30 mouse cellular contexts compared by ENCODE assay signal in the genomic region with DNA sequence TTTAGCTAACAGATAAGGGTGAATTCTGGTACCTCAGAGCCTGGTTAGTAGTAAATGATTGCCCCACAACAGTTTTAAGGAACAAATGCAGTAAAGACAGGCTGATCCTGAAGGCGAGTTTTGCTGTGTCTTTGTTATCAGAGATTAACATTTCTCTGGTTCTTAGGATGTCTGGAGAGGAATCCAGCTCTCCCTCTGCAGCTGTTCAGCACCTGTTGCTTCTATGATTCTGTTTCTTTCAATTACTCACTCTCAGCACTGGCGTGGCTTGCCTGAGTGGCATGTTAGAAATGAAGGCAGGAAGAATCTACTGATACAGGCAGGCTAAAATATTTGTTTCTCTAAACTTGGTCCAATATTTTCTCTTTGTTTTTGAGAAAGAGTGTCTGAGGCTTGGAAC.
DNase-seq lines count a peak whose midpoint lies in the region; ATAC-seq and TF ChIP-seq lines count a peak whose summit lies in the region.
"Had no signal": no experiment of that assay in that cellular context is flagged by ENCODE, and none has a peak within 500 bp of the region (broad histone marks: within the 10 kb centered on the region; RNA-seq: fewer than 3 reads in every experiment).

No protein-coding gene starts in this region.

- ATAC-seq in embryonic facial prominence, embryonic 14.5 days (ENCODE audit: low read depth): peak; percentile 72; the same call in 1 of the 2 replicates
- ATAC-seq: activated CD4-positive, CD25-positive, alpha-beta regulatory T cell, adult 4 months; CD4-positive, CD25-positive, alpha-beta regulatory T cell, adult 4 months; forebrain, embryonic 15.5 days; hindbrain, embryonic 16.5 days; intestine, embryonic 15.5 days had no signal

- no peak for TF ChIP-seq POLR2A in myocyte (IDR thresholded peaks at IDR 0.05; ENCODE audit: insufficient read length, low read depth)

- DNase-seq in embryonic facial prominence, embryonic 14.5 days (ENCODE audit: low spot score): peak; percentile 74
- no peak for DNase-seq in embryonic facial prominence, embryonic 10.5 days (ENCODE audit: low spot score)
- peak; percentile 4 for DNase-seq in forelimb bud, embryonic 11.5 days (ENCODE audit: low read depth, low spot score)
- no peak for DNase-seq in thymus, postnatal 14 days
- DNase-seq in Muller cell, postnatal 12 days (ENCODE audit: inconsistent ontology term): no peak
- DNase-seq: adrenal gland, adult 8-10 months; adrenal gland, postnatal 36 days; B cell, adult 2 months; cerebellum, adult 11 months; cerebellum, adult 2 months; cerebellum, adult 9-11 months; cerebellum, postnatal 25 days; gastrocnemius, postnatal 25 days; heart, adult 18-20 months; heart, postnatal 10 days; heart, postnatal 36 days had no signal

- no peaks in the 10 kb centered on the region for H3K79me2 ChIP-seq in C2C12 (ENCODE audit: control insufficient read depth, insufficient read depth)
- H3K79me2 ChIP-seq in myocyte (ENCODE audit: control insufficient read depth, insufficient read depth): no peaks in the 10 kb centered on the region

- no peaks in the 10 kb centered on the region for H3K9me3 ChIP-seq in embryonic facial prominence, embryonic 14.5 days (ENCODE audit: control insufficient read depth, low read length)
- H3K9me3 ChIP-seq in embryonic facial prominence, embryonic 10.5 days: no peaks in the 10 kb centered on the region
- H3K9me3 ChIP-seq: embryonic facial prominence, embryonic 12.5 days; forebrain, embryonic 12.5 days; forebrain, embryonic 15.5 days; heart, embryonic 12.5 days; heart, embryonic 15.5 days; hindbrain, embryonic 10.5 days; hindbrain, embryonic 13.5 days; intestine, embryonic 15.5 days had no signal

- WGBS in embryonic facial prominence, embryonic 14.5 days: 52% methylated on average over 2 of the region's 2 CpGs
- WGBS in embryonic facial prominence, embryonic 10.5 days: 57% methylated on average over 2 of the region's 2 CpGs

- H3K4me1 ChIP-seq in embryonic facial prominence, embryonic 14.5 days (ENCODE audit: control insufficient read depth, insufficient read depth, low read length): no peaks in the 10 kb centered on the region
- no peaks in the 10 kb centered on the region for H3K4me1 ChIP-seq in embryonic facial prominence, embryonic 10.5 days
- H3K4me1 ChIP-seq: embryonic facial prominence, embryonic 12.5 days; forebrain, embryonic 12.5 days; forebrain, embryonic 15.5 days; heart, embryonic 12.5 days; heart, embryonic 15.5 days; hindbrain, embryonic 10.5 days; hindbrain, embryonic 13.5 days; intestine, embryonic 15.5 days had no signal

- TF ChIP-seq CTCF in C2C12 (IDR thresholded peaks at IDR 0.05; ENCODE audit: control insufficient read depth, insufficient read depth, insufficient read length): no peak

- H3K4me2 ChIP-seq in embryonic facial prominence, embryonic 14.5 days (ENCODE audit: low read depth, low read length): no peak overlapping the region
- peak overlapping the region; percentile 62 for H3K4me2 ChIP-seq in myocyte (ENCODE audit: low read depth)
- H3K4me2 ChIP-seq: embryonic facial prominence, embryonic 12.5 days; forebrain, embryonic 12.5 days; forebrain, embryonic 15.5 days; heart, embryonic 12.5 days; heart, embryonic 15.5 days; hindbrain, embryonic 13.5 days; intestine, embryonic 15.5 days had no signal

- H3K27ac ChIP-seq in embryonic facial prominence, embryonic 14.5 days (replicated peaks; ENCODE audit: low read depth, low read length): no peak overlapping the region
- H3K27ac ChIP-seq in embryonic facial prominence, embryonic 10.5 days (replicated peaks): no peak overlapping the region
- H3K27ac ChIP-seq: embryonic facial prominence, embryonic 12.5 days; forebrain, embryonic 12.5 days; forebrain, embryonic 15.5 days; heart, embryonic 15.5 days; hindbrain, embryonic 10.5 days; hindbrain, embryonic 13.5 days; intestine, embryonic 15.5 days had no signal

- H3ac ChIP-seq in C2C12 (ENCODE audit: control insufficient read depth, insufficient read length, low read depth) (no peak overlapping the region), myocyte (ENCODE audit: control insufficient read depth, insufficient read length) (no peak overlapping the region)

- H3K27me3 ChIP-seq in embryonic facial prominence, embryonic 14.5 days (replicated peaks; ENCODE audit: control insufficient read depth, insufficient read depth, low read length): no peaks in the 10 kb centered on the region
- no peaks in the 10 kb centered on the region for H3K27me3 ChIP-seq in embryonic facial prominence, embryonic 10.5 days (replicated peaks; ENCODE audit: low read depth, poor library complexity, severe bottlenecking)
- no peaks in the 10 kb centered on the region for H3K27me3 ChIP-seq in C2C12 (ENCODE audit: control insufficient read depth, insufficient read depth, insufficient read length)
- H3K27me3 ChIP-seq in myocyte (ENCODE audit: control insufficient read depth, insufficient read depth, insufficient read length): no peaks in the 10 kb centered on the region
- H3K27me3 ChIP-seq: embryonic facial prominence, embryonic 12.5 days; forebrain, embryonic 12.5 days; forebrain, embryonic 15.5 days; heart, embryonic 12.5 days; heart, embryonic 15.5 days; hindbrain, embryonic 13.5 days; intestine, embryonic 15.5 days had no signal

- no peaks in the 10 kb centered on the region for H3K79me3 ChIP-seq in C2C12 (ENCODE audit: low read depth)

- H3K9ac ChIP-seq in embryonic facial prominence, embryonic 14.5 days (ENCODE audit: low read depth, low read length): no peak overlapping the region
- H3K9ac ChIP-seq: embryonic facial prominence, embryonic 12.5 days; forebrain, embryonic 12.5 days; forebrain, embryonic 15.5 days; heart, embryonic 12.5 days; heart, embryonic 15.5 days; hindbrain, embryonic 13.5 days; intestine, embryonic 15.5 days had no signal

- no peaks in the 10 kb centered on the region for H3K36me3 ChIP-seq in embryonic facial prominence, embryonic 14.5 days (ENCODE audit: control insufficient read depth, insufficient read depth, low read length)
- no peaks in the 10 kb centered on the region for H3K36me3 ChIP-seq in embryonic facial prominence, embryonic 10.5 days (replicated peaks)
- H3K36me3 ChIP-seq in C2C12 (ENCODE audit: control insufficient read depth, insufficient read depth): no peaks in the 10 kb centered on the region
- no peaks in the 10 kb centered on the region for H3K36me3 ChIP-seq in myocyte (ENCODE audit: control insufficient read depth, insufficient read depth)
- H3K36me3 ChIP-seq: embryonic facial prominence, embryonic 12.5 days; forebrain, embryonic 12.5 days; forebrain, embryonic 15.5 days; heart, embryonic 12.5 days; heart, embryonic 15.5 days; hindbrain, embryonic 10.5 days; hindbrain, embryonic 13.5 days; intestine, embryonic 15.5 days had no signal

- no peak overlapping the region for H3K4me3 ChIP-seq in embryonic facial prominence, embryonic 14.5 days (ENCODE audit: low read depth, low read length)
- H3K4me3 ChIP-seq in embryonic facial prominence, embryonic 10.5 days: no peak overlapping the region
- no peak overlapping the region for H3K4me3 ChIP-seq in C2C12 (ENCODE audit: insufficient read depth, poor library complexity, severe bottlenecking)
- H3K4me3 ChIP-seq in myocyte: no peak overlapping the region
- H3K4me3 ChIP-seq: embryonic facial prominence, embryonic 12.5 days; erythroblast, embryonic 14.5 days; forebrain, embryonic 12.5 days; forebrain, embryonic 15.5 days; heart, embryonic 12.5 days; heart, embryonic 15.5 days; hindbrain, embryonic 10.5 days; hindbrain, embryonic 13.5 days; intestine, embryonic 15.5 days had no signal

TF ChIP-seq in C2C12, 6 proteins besides CTCF, POLR2A, EP300 and RAD21:
- TF ChIP-seq CEBPB (IDR thresholded peaks at IDR 0.05; ENCODE audit: low read depth) (no peak), MYOD1 (IDR thresholded peaks at IDR 0.05; ENCODE audit: control insufficient read depth, insufficient read length, low read depth) (peak; percentile 57), MAX (IDR thresholded peaks at IDR 0.05) (no peak)

TF ChIP-seq in myocyte, 11 proteins besides CTCF, POLR2A, EP300 and RAD21:
- TF ChIP-seq CEBPB (IDR thresholded peaks at IDR 0.05; ENCODE audit: insufficient read depth, poor library complexity, severe bottlenecking) (no peak), MYOD1 (IDR thresholded peaks at IDR 0.05; ENCODE audit: control insufficient read depth in 1 of 3, insufficient read length in 2 of 3, low read depth in 2 of 3) (peak; percentile 59 to 89 (median 83)), MYOG (IDR thresholded peaks at IDR 0.05; ENCODE audit: control insufficient read depth in 1 of 3, insufficient read depth in 1 of 3, insufficient read length in 2 of 3, low read depth in 2 of 3) (peak in 2 of 3 experiments; percentile 63 to 91), TCF12 (IDR thresholded peaks at IDR 0.05; ENCODE audit: insufficient read depth, poor library complexity, severe bottlenecking) (peak; percentile 92), POLR2AphosphoS2 (IDR thresholded peaks at IDR 0.05; ENCODE audit: insufficient read length, low read depth) (no peak), SRF (IDR thresholded peaks at IDR 0.05; ENCODE audit: control insufficient read depth, insufficient read length, low read depth) (no peak), USF1 (IDR thresholded peaks at IDR 0.05; ENCODE audit: low read depth) (no peak), TCF3 (IDR thresholded peaks at IDR 0.05; ENCODE audit: insufficient read length, low read depth) (peak; percentile 55), E2F4 (IDR thresholded peaks at IDR 0.05; ENCODE audit: insufficient read depth) (no peak)

Comparison
In these comparisons a context has a peak if more than half of its experiments do, and no peak if none do; other contexts are left out.
1. DNase-seq: peak in embryonic facial prominence, embryonic 14.5 days (single experiment) and forelimb bud, embryonic 11.5 days (single experiment); none in embryonic facial prominence, embryonic 10.5 days (single experiment), thymus, postnatal 14 days (single experiment) and Muller cell, postnatal 12 days (single experiment).